Mouse (Mus musculus) lung, adult 2 months (tissue): ENCODE data around the gene Pnma3. TPM values are rescaled to one million over a fixed set of nuclear protein-coding genes. Genes with fewer than 3 reads are reported as not detected.
"Not testable (repeated sequence)": the region's sequence is repeated elsewhere in the genome, so short reads cannot be mapped to it uniquely, and the experiment has no call there.

ENCODE experiments used
- DNase-seq: peaks from one replicate; pipeline ENCODE4 v3.0.0; 2022
- H3K4me1 ChIP-seq: fragments of 200-500 bp; 2 replicates; pipeline ENCODE4 v1.6.1; 2011; ENCODE audit warnings: low read length; ENCODE audit not compliant: control insufficient read depth, insufficient read depth
- H3K4me3 ChIP-seq: fragments of 200-500 bp; replicated peaks from 2 replicates; pipeline ENCODE3; 2011; ENCODE audit warnings: low read depth, mild to moderate bottlenecking, control low read depth, low read length; ENCODE audit errors: extremely low read depth
- CTCF ChIP-seq: fragments of 200-500 bp; IDR thresholded peaks from 2 replicates; pipeline ENCODE4 v1.5.1; 2011; ENCODE audit warnings: mild to moderate bottlenecking, low read length, control low read depth; ENCODE audit not compliant: insufficient read depth
- POLR2A ChIP-seq: fragments of 200-500 bp; IDR thresholded peaks from 2 replicates; pipeline ENCODE4 v1.6.1; 2011; ENCODE audit warnings: low read depth, mild to moderate bottlenecking, control low read depth, low read length, borderline replicate concordance; ENCODE audit errors: extremely low read depth
- WGBS: fragments of 180-500 bp; shearing (Covaris S2); methylation state at CpG from one replicate; pipeline ENCODE4 v1.1.7; 2018; 5-methylcytosine and 5-hydroxymethylcytosine counted together
- polyA plus RNA-seq: library from polyadenylated mRNA; depleted of rRNA; stranded (reverse); fragments of >200 nt; gene quantifications from 2 replicates; pipeline ENCODE4 v1.2.3, GENCODE M21; 2012; rRNA removed

Gene Pnma3
- polyA plus RNA-seq: not detected in 2 replicates

DNA sequence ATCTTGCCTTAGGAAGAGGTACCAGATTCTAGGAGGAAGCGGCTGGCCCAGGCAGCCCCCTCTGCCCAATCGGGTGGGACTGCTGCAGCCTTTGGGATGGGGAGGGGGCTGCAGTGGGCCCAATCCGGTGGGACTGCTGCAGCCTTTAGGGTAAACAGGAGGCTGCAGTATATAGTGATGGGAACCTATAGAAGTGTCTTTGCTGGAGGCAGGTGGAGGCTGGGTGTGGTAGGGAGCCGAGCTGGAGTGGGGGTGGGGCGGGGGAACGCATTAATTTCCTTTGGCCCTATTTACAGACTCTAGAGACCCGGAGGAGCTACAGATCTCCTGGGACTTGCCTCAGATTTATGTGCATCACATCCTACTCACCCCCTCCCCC, at the start of gene Pnma3:
Pnma3 (plus strand) TSS at position 373 of the 379 bp plus-strand sequence.
- H3K4me3 ChIP-seq: no peak within 1 kb of the TSS
- DNase-seq: no peak
- 44% methylated on average over 7 of the region's 7 CpGs for WGBS
- H3K4me1 ChIP-seq: no peaks in the 10 kb centered on the region
- TF ChIP-seq CTCF (no peak), POLR2A (no peak)

DNA sequence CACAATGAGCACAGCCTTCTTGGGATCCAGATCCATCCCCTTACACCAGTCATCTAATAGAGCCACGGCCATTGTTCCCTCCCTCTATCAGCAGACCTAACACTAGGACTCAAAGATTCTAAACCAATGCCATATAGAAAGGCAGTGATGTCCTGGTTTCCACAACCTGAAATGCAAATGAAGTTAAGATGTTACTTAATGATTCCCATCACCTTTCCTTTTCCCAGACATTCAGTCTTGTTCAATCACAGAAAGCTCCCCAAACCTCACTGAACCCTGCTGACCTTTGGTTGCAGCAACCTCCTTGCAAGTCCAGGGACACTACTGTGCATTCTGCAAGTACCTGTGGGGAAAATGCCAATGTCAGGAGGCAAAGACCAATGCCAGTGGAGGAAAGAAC, 27.6 kb upstream of the Pnma3 start, which contains the start of gene Pnma5:
Pnma5 (minus strand) TSS at position 101 of the 400 bp plus-strand sequence.
- H3K4me3 ChIP-seq: no peak within 1 kb of the TSS
- no peaks in the 10 kb centered on the region for H3K4me1 ChIP-seq
- DNase-seq: no peak
- TF ChIP-seq POLR2A: no peak
- TF ChIP-seq CTCF: no peak
- 76% methylated on average over 1 of the region's 1 CpGs for WGBS

DNA sequence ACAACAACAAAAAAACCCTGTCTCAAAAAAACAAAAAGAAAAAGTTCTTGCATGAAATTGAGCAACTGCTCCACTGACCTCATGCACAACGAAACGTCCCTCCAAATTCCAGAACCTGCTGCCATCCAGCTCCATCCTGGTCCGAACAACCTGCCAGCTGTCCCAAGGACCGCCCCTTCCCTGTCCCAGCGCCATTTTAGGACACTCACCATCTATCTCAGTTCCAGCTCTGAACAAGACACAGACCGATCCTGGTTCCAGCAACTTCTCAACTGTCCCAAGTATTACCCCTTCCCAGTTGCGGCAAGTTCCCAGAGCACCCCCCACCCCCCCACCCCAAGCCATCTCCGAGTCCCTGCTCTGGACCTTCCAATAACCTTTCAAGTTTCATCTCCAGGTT, 25.8 kb upstream of the Pnma3 start:
- no peaks in the 10 kb centered on the region for H3K4me1 ChIP-seq
- WGBS: 77% methylated on average over 8 of the region's 8 CpGs
- no peak overlapping the region for H3K4me3 ChIP-seq
- TF ChIP-seq CTCF (no peak), POLR2A (no peak)
- DNase-seq: no peak

DNA sequence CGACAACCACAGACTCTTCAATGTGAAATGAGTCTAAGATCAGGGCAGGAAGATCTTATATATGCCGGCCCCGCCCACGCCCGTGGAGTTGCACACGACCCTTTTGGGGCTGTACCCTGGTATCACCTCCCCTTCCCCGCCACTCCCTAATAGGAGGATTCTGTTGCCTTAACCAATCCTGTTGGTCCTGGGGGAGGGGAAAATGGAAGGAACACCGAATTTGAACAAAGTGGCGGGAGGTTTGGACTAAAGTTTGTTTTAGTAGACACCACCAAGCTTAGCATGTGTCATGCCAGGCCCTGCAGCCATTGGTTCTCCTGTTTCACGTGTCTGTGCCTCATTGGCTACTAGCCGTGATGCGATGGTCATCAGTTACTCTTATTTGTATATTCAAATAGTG, 24.9 kb upstream of the Pnma3 start:
- Histone ChIP-seq H3K4me3 (no peak overlapping the region), H3K4me1 (no peaks in the 10 kb centered on the region)
- WGBS: 76% methylated on average over 12 of the region's 12 CpGs
- DNase-seq: no peak
- TF ChIP-seq CTCF: no peak
- no peak for TF ChIP-seq POLR2A

DNA sequence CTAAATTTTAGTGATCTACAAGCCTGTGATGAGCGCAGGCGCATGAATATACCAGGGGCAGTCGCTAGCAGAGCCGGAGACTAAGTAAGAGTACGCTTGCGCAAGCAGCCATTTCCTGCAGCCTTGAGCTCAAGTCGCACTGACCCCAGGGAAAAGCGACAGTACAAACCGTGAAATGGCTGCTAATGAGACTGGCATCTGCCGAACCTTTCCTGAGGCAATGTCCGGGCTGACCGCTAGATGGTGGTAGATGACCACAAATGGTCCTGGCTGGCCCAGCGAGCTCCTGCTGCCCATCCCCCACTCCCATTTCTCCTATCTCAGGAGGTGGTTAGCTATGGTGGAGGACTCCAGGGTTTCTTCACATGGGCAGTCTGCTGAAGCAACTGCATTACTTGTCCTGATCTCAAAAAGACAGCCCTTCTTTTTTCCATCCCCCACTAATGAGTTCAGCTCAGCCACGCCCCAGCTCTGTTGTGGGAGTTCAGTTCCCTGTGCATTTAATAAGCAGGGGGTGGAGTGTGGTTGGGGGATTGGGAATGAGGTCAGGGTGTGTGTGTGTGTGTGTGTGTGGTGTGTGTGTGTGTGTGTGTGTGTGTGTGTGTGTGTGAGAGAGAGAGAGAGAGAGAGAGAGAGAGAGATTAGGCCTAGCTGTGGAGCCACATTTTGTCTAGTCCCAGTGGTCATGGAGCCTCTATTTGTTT, 10.6 kb upstream of the Pnma3 start:
- 22% methylated on average over 14 of the region's 14 CpGs for WGBS
- H3K4me1 ChIP-seq: no peaks in the 10 kb centered on the region
- DNase-seq: peak; percentile 86
- TF ChIP-seq POLR2A: no peak
- TF ChIP-seq CTCF: peak; percentile 89
- no peak overlapping the region for H3K4me3 ChIP-seq

DNA sequence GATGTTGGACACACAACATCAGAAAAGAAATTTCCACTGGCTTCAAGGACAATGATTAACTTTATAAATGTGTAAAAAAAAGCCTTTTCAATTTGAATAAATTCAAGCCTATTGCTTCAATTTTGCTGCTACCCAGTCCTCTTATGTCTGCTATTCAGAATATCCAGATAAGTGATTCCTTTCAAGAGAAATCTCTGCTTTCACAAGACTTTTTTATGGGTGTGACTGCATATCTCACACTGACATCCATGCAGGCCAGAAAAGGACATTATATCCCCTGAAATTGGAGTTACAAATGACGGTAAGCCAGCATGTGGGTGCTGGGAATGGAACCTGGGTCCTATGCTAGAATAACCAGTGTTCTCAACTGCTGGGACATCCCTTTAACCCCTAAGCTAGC, 3.1 kb upstream of the Pnma3 start:
- TF ChIP-seq POLR2A (no peak), CTCF (no peak)
- no peaks in the 10 kb centered on the region for H3K4me1 ChIP-seq
- no peak for DNase-seq
- H3K4me3 ChIP-seq: no peak overlapping the region
- WGBS: 80% methylated on average over 1 of the region's 1 CpGs

DNA sequence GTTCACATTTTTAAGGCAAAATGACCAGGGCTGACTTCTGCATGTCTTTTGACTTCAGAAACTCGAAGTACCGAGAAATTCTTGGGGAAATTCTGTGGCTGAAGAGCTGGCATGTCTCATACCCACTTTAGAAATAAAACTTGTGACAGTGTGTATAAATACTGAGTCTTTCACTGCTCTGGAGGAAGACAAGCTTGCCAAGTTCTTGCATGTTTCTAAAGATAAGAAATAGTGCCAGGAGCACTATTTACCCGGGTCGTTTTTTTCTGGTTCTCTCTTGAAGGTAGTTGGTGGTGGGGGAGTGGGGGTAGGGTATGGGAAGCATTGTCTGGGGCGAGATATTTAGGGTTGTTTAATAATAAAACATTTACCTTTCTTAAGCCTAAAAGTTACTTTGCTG, 2.3 kb upstream of the Pnma3 start:
- no peak for DNase-seq
- no peak for TF ChIP-seq POLR2A
- TF ChIP-seq CTCF: no peak
- H3K4me3 ChIP-seq: no peak overlapping the region
- 35% methylated on average over 5 of the region's 5 CpGs for WGBS
- no peaks in the 10 kb centered on the region for H3K4me1 ChIP-seq

DNA sequence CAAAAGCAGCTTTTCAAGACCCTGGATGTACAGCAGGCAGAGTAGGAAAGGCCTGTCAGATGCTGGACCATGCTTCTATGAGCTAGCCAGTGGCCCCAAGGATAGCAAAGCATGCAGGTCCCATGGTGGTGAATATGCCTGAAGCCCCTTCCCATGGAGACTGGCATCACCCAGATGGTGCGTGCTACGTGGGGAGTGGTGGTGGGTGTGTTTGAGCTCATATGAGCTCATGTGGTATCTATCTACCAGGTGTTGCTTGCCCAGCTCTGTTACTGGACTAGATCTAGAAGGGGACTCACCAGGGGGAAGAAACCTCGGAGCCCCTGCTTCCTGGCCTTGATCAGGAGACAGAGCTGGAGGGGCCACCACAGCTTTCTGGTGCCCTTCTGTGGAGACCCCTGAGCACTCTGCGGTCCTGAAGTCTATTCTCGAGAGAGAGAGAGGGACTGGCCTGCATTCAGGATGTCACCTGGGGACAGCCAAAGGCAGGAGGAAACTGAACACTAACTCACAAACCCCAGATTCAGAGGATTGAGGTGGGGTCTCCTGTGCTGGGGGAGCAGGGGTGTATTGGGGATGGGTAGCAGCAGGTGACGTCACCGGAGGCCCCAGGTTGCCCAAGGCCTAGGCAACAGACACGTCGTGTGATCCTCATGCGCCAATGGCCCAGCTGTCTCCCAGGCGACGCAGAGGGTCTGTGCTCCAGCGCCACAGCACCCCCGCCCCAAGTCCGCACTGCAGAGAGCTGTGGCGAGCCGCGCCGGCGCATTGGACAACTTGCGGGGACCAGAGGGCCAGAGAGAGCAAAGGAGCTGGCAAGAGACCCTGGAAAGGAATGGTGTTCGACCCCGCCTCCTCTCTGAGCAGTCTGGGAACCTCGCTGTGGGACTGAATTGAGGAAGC, 824 bp upstream of the Pnma3 start:
- Histone ChIP-seq H3K4me3 (no peak overlapping the region), H3K4me1 (no peaks in the 10 kb centered on the region)
- TF ChIP-seq POLR2A: no peak
- TF ChIP-seq CTCF: no peak
- no peak for DNase-seq
- 52% methylated on average over 24 of the region's 24 CpGs for WGBS

DNA sequence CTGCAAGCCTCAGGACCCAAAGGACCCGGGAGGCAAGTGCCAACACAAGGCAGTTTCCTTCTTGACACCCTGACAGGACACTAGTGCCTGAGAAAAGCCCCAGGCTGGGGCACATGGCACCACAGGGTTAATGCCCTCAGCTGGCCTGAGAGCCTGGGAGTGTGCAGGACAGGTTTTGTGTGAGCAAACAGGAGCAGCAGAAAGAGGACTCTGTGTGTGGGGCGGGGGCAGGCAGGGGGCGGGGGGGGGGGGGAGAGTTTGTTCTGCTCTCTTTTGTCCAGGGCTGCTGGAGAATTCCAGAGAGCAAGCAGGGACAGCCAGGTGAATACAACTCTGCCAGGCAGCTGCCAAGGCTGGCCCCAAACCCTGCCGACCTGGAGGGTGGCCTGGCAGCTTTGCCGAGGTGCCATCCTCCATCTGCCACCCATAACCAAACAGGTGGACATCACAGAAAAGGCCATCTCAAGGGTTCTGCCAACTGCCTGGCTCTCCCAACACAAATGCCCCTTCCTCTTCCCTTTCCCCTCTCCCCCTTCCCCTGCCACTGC, 2.3 kb downstream of the Pnma3 start:
- not testable (repeated sequence) for DNase-seq, H3K4me1 ChIP-seq, H3K4me3 ChIP-seq
- WGBS: 82% methylated on average over 3 of the region's 5 CpGs

DNA sequence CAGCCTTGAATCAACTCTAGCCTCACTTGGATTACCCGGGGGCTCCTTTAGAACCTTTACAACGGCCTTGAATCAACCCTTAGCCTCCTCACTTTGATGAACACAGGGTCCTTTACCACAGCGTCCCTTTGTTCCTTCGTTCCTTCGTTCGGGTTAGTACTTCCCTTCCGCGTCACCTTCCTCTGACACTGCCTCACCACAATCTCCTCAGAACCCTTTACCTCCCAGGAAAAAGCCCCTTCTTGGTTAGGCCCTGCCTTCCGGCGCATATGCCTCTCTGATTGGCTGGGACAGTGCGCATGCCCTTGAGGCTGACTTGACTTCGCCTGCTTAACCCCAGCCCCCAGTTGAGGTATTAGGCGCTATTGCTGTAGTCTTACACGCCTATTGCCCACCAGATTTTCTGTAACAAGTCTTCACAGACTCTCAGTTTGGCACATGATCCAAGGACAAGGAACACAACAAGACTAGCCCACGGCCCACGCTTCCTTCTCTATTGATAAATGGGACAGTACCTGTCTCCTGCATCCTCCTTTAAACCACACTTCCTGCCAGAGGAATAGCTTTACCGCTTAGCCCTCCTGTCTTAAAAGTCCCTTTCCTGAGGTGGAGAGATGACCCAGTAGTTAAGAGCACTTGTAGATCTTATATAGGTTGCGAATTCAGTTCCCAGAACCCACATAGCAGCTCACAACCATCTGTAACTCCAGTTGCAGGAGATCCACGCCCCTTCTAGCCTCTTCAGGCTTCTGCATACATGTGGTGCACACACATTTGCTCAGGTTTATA, 17.9 kb downstream of the Pnma3 start, which contains the start of gene Xlr4a:
Xlr4a (minus strand) TSS at position 212 of the 789 bp plus-strand sequence.
- not testable (repeated sequence) for H3K4me3 ChIP-seq, DNase-seq, H3K4me1 ChIP-seq
- whole genome bisulfite sequencing: 75% methylated on average over 19 of the region's 19 CpGs

DNA sequence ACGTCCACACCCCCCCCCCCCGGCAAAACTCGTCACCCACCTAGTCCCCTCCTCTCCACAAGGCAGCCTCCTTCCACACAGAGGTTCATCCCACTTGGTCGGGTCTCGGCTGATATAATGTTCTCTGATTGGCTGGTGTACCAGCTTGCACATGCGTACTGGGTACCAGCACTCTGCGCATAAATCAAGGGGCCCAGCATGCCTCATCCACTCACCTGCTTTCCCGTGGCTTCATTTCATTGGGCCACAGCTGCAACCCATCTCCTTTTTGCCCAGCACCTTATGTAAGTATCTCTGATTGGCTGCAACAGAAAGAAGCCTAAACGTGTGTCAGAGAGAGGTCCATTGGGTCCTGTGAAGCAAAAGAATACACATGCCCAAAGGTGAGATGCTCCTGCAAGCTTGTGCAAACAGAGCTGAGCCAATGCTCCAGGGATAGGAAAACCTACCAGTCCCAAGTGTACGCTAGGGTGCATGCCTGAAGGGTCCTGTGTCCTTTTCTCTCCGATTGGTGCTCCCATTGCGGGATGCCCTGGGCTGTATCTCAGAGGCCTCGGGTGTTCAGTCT, 32.4 kb downstream of the Pnma3 start, which contains the start of gene Xlr3a:
Xlr3a (minus strand) TSS at position 155 of the 568 bp plus-strand sequence.
- 75% methylated on average over 13 of the region's 13 CpGs for WGBS
- DNase-seq, H3K4me3 ChIP-seq, H3K4me1 ChIP-seq: not testable (repeated sequence)

DNA sequence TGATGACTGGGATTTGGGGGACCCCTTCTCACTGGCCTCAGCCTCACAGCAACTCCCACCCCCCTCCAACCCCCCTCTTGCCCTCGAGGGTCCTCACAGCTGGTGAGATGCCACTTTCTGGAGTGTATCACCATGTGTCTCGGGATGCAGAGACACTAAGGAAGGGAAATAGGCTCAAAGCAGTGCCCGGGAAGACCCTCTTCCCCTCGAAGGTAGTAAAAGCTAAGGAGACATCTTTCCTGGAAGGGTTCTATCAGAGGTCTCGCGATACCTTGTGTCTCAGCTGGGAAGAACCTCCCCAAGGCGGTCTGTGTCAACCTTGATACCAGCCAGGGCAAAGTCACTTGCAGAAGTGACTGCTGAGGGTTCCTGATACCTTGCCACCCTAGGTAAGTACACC, 52.2 kb downstream of the Pnma3 start, which contains the start of gene Gm14685:
Gm14685 (plus strand) TSS at position 301 of the 400 bp plus-strand sequence.
- H3K4me3 ChIP-seq, H3K4me1 ChIP-seq, DNase-seq: not testable (repeated sequence)
- WGBS: no CpG with 5 or more reads among the region's 7 CpGs
